Mouse (Mus musculus): ENCODE measurements at regions not wholly inside any gene's neighbourhood (a gene's known extent, or its start where the extent isn't known, plus 50 kb on each side); places are given as distances from the start of the nearest gene placed in this dataset.

DNA sequence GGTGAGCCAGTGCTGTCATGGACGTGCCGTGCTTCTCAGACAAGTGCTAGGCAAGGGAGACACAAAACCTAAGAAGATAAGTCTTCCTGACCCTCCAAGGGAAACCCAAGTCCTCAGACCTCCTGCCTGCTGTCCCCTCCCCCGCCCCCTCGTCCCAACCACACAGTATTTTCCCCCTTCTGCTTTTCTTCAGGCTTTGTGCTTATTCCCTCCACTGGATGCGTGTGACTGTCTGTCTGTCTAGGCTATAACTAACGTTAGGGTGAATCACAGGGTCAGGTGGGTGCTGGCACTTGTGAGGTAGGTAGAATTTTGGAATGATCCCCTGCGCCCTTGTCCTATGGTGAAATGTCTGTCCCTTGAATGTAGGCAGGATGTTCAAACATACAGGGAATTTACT lies 322.9 kb downstream of the Zfp706 start:
- Histone ChIP-seq H3K36me3 (ENCODE audit: control insufficient read depth, insufficient read depth, low read length, poor library complexity, severe bottlenecking) (no peaks in the 10 kb centered on the region), H3K27ac (ENCODE audit: insufficient read depth, low read depth, low read length, poor library complexity, severe bottlenecking) (no peak overlapping the region), H3K4me3 (ENCODE audit: insufficient read depth in 1 of 2, low read depth in 1 of 2, low read length in 2 of 2, poor library complexity in 1 of 2, severe bottlenecking in 1 of 2) (no peak overlapping the region), H3K9ac (ENCODE audit: insufficient read depth, low read depth, low read length, poor library complexity, severe bottlenecking) (no peak overlapping the region), H3K4me1 (ENCODE audit: control insufficient read depth in 2 of 2, insufficient read depth in 2 of 2, low read length in 2 of 2, poor library complexity in 1 of 2) (peaks cover 0 to 17% of the 10 kb centered on the region in 2 experiments; a peak in 3 of 4 replicates), H3K9me3 (ENCODE audit: control insufficient read depth, insufficient read depth, low read depth, low read length) (no peaks in the 10 kb centered on the region)
- in situ Hi-C loops (cut with MboI; ENCODE audit: low sequenced_read_pairs in 2 of 2, unreplicated experiment in 2 of 2), result no loop called here
- no peak for DNase-seq (ENCODE audit: low read depth, low spot score)
- no peak for TF ChIP-seq CHD2 (IDR thresholded peaks at IDR 0.05; ENCODE audit: low read depth, low read length)
- TF ChIP-seq ZNF384 (IDR thresholded peaks at IDR 0.05; ENCODE audit: low read depth, low read length), result no peak

DNA sequence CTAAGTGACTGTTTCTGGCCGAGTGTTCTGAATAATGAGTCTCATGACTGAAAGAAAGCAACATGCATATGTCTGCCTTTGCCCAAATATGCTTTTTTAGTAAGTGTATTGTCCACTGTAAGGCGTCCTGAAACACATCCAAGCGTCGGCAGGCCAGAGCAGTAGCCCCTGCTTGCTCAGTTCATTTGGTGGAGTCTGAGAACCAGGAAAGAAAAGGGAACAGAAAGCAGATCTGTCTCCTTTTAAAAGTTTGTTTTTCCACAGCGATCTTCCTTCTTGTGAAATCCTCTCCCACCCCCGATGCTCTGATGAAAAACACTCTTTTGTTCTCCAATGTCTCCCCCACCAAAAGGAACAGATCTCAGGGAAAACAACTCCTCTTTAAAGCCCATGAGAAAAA lies 324.7 kb downstream of the Zfp706 start:
- Histone ChIP-seq H3K27ac (ENCODE audit: insufficient read depth, low read depth, low read length, poor library complexity, severe bottlenecking) (no peak overlapping the region), H3K4me3 (ENCODE audit: insufficient read depth in 1 of 2, low read depth in 1 of 2, low read length in 2 of 2, poor library complexity in 1 of 2, severe bottlenecking in 1 of 2) (no peak overlapping the region), H3K36me3 (ENCODE audit: control insufficient read depth, insufficient read depth, low read length, poor library complexity, severe bottlenecking) (no peaks in the 10 kb centered on the region), H3K9me3 (ENCODE audit: control insufficient read depth, insufficient read depth, low read depth, low read length) (no peaks in the 10 kb centered on the region), H3K4me1 (ENCODE audit: control insufficient read depth in 2 of 2, insufficient read depth in 2 of 2, low read length in 2 of 2, poor library complexity in 1 of 2) (peaks cover 0 to 13% of the 10 kb centered on the region in 2 experiments; a peak in 2 of 4 replicates), H3K9ac (ENCODE audit: insufficient read depth, low read depth, low read length, poor library complexity, severe bottlenecking) (no peak overlapping the region)
- no peak for DNase-seq (ENCODE audit: low read depth, low spot score)
- in situ Hi-C loops (cut with MboI; ENCODE audit: low sequenced_read_pairs in 2 of 2, unreplicated experiment in 2 of 2), result no loop called here
- no peak for TF ChIP-seq MAFK (IDR thresholded peaks at IDR 0.05; ENCODE audit: insufficient read depth, low read depth, low read length)
- no peak for TF ChIP-seq HCFC1 (IDR thresholded peaks at IDR 0.05; ENCODE audit: borderline replicate concordance, insufficient read depth, low read length)
- TF ChIP-seq ZC3H11A (IDR thresholded peaks at IDR 0.05; ENCODE audit: borderline replicate concordance, low read depth, low read length), result no peak
- no peak for TF ChIP-seq CHD2 (IDR thresholded peaks at IDR 0.05; ENCODE audit: low read depth, low read length)
- TF ChIP-seq ZNF384 (IDR thresholded peaks at IDR 0.05; ENCODE audit: low read depth, low read length), result no peak

DNA sequence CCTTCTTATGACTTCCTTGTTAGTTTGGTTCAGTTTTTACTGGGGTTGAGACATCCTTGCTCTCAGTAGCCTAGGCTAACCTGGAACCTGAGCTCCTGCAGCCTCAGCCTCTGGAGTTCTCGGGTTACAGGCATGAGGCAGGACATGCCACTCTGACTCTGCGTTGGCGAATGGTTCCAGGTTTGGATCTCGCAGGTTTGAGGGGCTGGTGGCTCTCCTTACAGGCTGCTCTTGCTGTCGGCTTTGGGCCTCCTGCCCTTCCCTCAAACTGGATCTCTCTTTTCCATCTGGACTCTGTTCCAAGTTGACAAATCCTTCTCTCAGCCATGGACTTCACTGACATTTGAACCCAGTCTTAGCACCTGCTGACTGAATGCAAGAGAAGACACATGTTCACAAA lies 325.4 kb downstream of the Zfp706 start:
- Histone ChIP-seq H3K4me1 (ENCODE audit: control insufficient read depth in 2 of 2, insufficient read depth in 2 of 2, low read length in 2 of 2, poor library complexity in 1 of 2) (peaks cover 0 to 8% of the 10 kb centered on the region in 2 experiments; a peak in 2 of 4 replicates), H3K4me3 (ENCODE audit: insufficient read depth in 1 of 2, low read depth in 1 of 2, low read length in 2 of 2, poor library complexity in 1 of 2, severe bottlenecking in 1 of 2) (no peak overlapping the region), H3K27ac (ENCODE audit: insufficient read depth, low read depth, low read length, poor library complexity, severe bottlenecking) (no peak overlapping the region), H3K9me3 (ENCODE audit: control insufficient read depth, insufficient read depth, low read depth, low read length) (no peaks in the 10 kb centered on the region), H3K36me3 (ENCODE audit: control insufficient read depth, insufficient read depth, low read length, poor library complexity, severe bottlenecking) (no peaks in the 10 kb centered on the region), H3K9ac (ENCODE audit: insufficient read depth, low read depth, low read length, poor library complexity, severe bottlenecking) (no peak overlapping the region)
- TF ChIP-seq ZC3H11A (IDR thresholded peaks at IDR 0.05; ENCODE audit: borderline replicate concordance, low read depth, low read length) (no peak), CHD2 (IDR thresholded peaks at IDR 0.05; ENCODE audit: low read depth, low read length) (no peak), ZNF384 (IDR thresholded peaks at IDR 0.05; ENCODE audit: low read depth, low read length) (no peak), HCFC1 (IDR thresholded peaks at IDR 0.05; ENCODE audit: borderline replicate concordance, insufficient read depth, low read length) (no peak), MAFK (IDR thresholded peaks at IDR 0.05; ENCODE audit: insufficient read depth, low read depth, low read length) (no peak)
- no peak for DNase-seq (ENCODE audit: low read depth, low spot score)
- in situ Hi-C loops (cut with MboI; ENCODE audit: low sequenced_read_pairs in 2 of 2, unreplicated experiment in 2 of 2), result no loop called here

DNA sequence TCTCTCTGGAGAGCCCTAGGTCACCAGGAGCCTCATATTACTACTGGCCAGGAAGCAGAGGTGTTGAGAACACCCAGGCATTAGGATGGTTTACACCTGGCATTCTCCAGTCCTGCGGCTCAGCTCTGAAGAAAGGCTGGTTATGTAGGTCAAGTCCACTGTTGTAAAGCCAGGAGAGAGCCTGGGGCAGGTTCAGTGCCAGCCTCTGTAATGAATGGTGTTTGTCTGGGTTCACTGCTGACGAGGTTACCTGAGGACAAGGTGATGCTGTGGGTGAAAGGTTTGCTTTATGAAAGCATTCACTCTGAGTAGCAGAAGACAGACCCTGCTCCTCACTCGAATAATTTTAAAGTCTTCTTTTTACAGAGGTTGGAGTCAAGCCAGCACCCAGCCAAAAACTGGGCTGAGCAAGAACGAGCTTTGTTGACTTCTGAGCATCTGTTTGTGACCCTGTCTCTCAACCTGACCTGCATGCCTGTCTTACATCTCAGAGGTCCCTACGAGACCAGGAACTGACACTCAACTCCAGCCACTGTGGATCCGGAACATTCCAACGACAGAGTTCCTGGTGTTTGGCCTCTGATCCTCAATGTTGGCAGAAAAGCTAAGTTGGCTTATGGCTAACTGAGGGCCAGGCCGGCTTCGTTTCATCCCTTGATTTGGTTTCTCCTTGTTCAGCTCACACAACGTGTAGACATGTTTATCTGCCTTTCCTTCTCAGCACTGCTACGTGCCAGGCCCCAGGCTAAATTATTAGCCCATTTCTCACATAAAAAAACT lies 327.0 kb downstream of the Zfp706 start:
- TF ChIP-seq CHD2 (IDR thresholded peaks at IDR 0.05; ENCODE audit: low read depth, low read length), result no peak
- TF ChIP-seq ZNF384 (IDR thresholded peaks at IDR 0.05; ENCODE audit: low read depth, low read length), result no peak
- TF ChIP-seq HCFC1 (IDR thresholded peaks at IDR 0.05; ENCODE audit: borderline replicate concordance, insufficient read depth, low read length), result no peak
- TF ChIP-seq ZC3H11A (IDR thresholded peaks at IDR 0.05; ENCODE audit: borderline replicate concordance, low read depth, low read length), result no peak
- no peak for TF ChIP-seq MAFK (IDR thresholded peaks at IDR 0.05; ENCODE audit: insufficient read depth, low read depth, low read length)
- Histone ChIP-seq H3K9ac (ENCODE audit: insufficient read depth, low read depth, low read length, poor library complexity, severe bottlenecking) (no peak overlapping the region), H3K27ac (ENCODE audit: insufficient read depth, low read depth, low read length, poor library complexity, severe bottlenecking) (no peak overlapping the region), H3K9me3 (ENCODE audit: control insufficient read depth, insufficient read depth, low read depth, low read length) (no peaks in the 10 kb centered on the region), H3K4me3 (ENCODE audit: insufficient read depth in 1 of 2, low read depth in 1 of 2, low read length in 2 of 2, poor library complexity in 1 of 2, severe bottlenecking in 1 of 2) (no peak overlapping the region), H3K36me3 (ENCODE audit: control insufficient read depth, insufficient read depth, low read length, poor library complexity, severe bottlenecking) (no peaks in the 10 kb centered on the region), H3K4me1 (ENCODE audit: control insufficient read depth in 2 of 2, insufficient read depth in 2 of 2, low read length in 2 of 2, poor library complexity in 1 of 2) (peaks cover 0 to 8% of the 10 kb centered on the region in 2 experiments; a peak in 1 of 4 replicates)
- in situ Hi-C loops (cut with MboI; ENCODE audit: low sequenced_read_pairs in 2 of 2, unreplicated experiment in 2 of 2), result no loop called here
- DNase-seq (ENCODE audit: low read depth, low spot score), result no peak

Measured in ES-E14 (cell line).